ENCODE assay signal across 19 mouse cellular contexts in the genomic region with DNA sequence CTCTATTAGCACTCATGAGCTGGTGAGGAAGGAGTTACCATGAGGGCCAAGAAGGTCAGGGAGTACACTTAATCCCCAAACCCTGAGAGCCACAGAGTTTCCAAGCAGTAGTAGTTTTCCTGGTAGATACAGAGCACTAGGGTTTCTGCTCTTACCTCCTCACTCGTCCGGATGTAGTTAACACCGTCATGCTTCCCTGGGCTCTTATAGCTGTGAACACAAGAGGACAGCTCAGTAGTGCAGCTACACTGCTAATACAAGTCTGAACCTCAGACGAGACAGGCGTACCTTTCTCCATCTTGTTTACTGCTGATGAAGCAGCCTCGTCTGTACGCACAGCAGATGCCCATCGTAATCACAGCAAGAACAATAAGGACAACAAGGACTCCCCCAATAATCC. TPM values are rescaled to one million over a fixed set of nuclear protein-coding genes. Genes with fewer than 3 reads are reported as not detected.
DNase-seq lines count a peak whose midpoint lies in the region; ATAC-seq and TF ChIP-seq lines count a peak whose summit lies in the region.
"Had no signal": no experiment of that assay in that cellular context is flagged by ENCODE, and none has a peak within 500 bp of the region (broad histone marks: within the 10 kb centered on the region; RNA-seq: fewer than 3 reads in every experiment).

No protein-coding gene starts in this region.

- TF ChIP-seq POLR2A in kidney, adult 2 months (IDR thresholded peaks at IDR 0.05; ENCODE audit: low read depth, low read length): no peak
- no peak for TF ChIP-seq POLR2A in bone marrow macrophage, adult 2 months (IDR thresholded peaks at IDR 0.05; ENCODE audit: borderline replicate concordance, low read depth, low read length)

- no peaks in the 10 kb centered on the region for H3K4me1 ChIP-seq in forebrain, embryonic 13.5 days
- no peaks in the 10 kb centered on the region for H3K4me1 ChIP-seq in forebrain, postnatal 0 days (ENCODE audit: insufficient read depth)
- no peaks in the 10 kb centered on the region for H3K4me1 ChIP-seq in kidney, adult 2 months (ENCODE audit: control insufficient read depth, insufficient read depth, low read length)
- H3K4me1 ChIP-seq in kidney, postnatal 0 days (replicated peaks; ENCODE audit: insufficient read depth, low read length): peaks cover 4% of the 10 kb centered on the region; the same call in 1 of the 2 replicates
- peaks cover 35% of the 10 kb centered on the region for H3K4me1 ChIP-seq in bone marrow macrophage, adult 2 months (ENCODE audit: control insufficient read depth, insufficient read depth, low read length)
- H3K4me1 ChIP-seq: embryonic facial prominence, embryonic 15.5 days; hindbrain, embryonic 13.5 days had no signal

- H3K36me3 ChIP-seq in forebrain, embryonic 13.5 days (ENCODE audit: poor library complexity, severe bottlenecking): peaks cover 94% of the 10 kb centered on the region
- H3K36me3 ChIP-seq in forebrain, postnatal 0 days (ENCODE audit: insufficient read depth): peaks cover 68% of the 10 kb centered on the region
- H3K36me3 ChIP-seq in kidney, adult 2 months (ENCODE audit: control insufficient read depth, insufficient read depth, low read length): 0 out of 2 replicates have a peak, but pooled peaks cover 3% of the 10 kb centered on the region
- peaks cover 44% of the 10 kb centered on the region for H3K36me3 ChIP-seq in kidney, postnatal 0 days (ENCODE audit: insufficient read depth, low read length)

- no peak overlapping the region for H3K4me2 ChIP-seq in forebrain, embryonic 13.5 days
- no peak overlapping the region for H3K4me2 ChIP-seq in forebrain, postnatal 0 days (ENCODE audit: low read depth)
- no peak overlapping the region for H3K4me2 ChIP-seq in kidney, postnatal 0 days (ENCODE audit: low read length)
- H3K4me2 ChIP-seq: embryonic facial prominence, embryonic 15.5 days; heart, embryonic 12.5 days; hindbrain, embryonic 13.5 days had no signal

- no peak for ATAC-seq in forebrain, embryonic 13.5 days
- ATAC-seq in forebrain, postnatal 0 days: no peak
- 0 out of 2 replicates have a peak, but pooled peaks have one; percentile 23 for ATAC-seq in kidney, postnatal 0 days (replicated peaks; ENCODE audit: low FRiP score, low read depth)
- ATAC-seq: hindbrain, postnatal 0 days had no signal

- H3K27me3 ChIP-seq in forebrain, embryonic 13.5 days: no peaks in the 10 kb centered on the region
- H3K27me3 ChIP-seq in forebrain, postnatal 0 days (ENCODE audit: insufficient read depth, low read length): no peaks in the 10 kb centered on the region
- no peaks in the 10 kb centered on the region for H3K27me3 ChIP-seq in kidney, adult 2 months (replicated peaks; ENCODE audit: control insufficient read depth, insufficient read depth, low read length)
- no peaks in the 10 kb centered on the region for H3K27me3 ChIP-seq in kidney, postnatal 0 days (ENCODE audit: insufficient read depth, low read length)
- H3K27me3 ChIP-seq: embryonic facial prominence, embryonic 15.5 days; heart, embryonic 12.5 days; hindbrain, embryonic 13.5 days had no signal

- H3K9ac ChIP-seq in forebrain, embryonic 13.5 days: no peak overlapping the region
- H3K9ac ChIP-seq in forebrain, postnatal 0 days: no peak overlapping the region
- H3K9ac ChIP-seq in kidney, postnatal 0 days (ENCODE audit: low read depth, low read length): no peak overlapping the region
- H3K9ac ChIP-seq: embryonic facial prominence, embryonic 15.5 days; heart, embryonic 12.5 days; hindbrain, embryonic 13.5 days had no signal

- no peak overlapping the region for H3K4me3 ChIP-seq in forebrain, embryonic 13.5 days
- no peak overlapping the region for H3K4me3 ChIP-seq in forebrain, postnatal 0 days (ENCODE audit: low read depth, low read length)
- no peak overlapping the region for H3K4me3 ChIP-seq in kidney, adult 2 months (ENCODE audit: insufficient read depth, low read depth, low read length)
- H3K4me3 ChIP-seq in kidney, postnatal 0 days (replicated peaks; ENCODE audit: low read depth, low read length): no peak overlapping the region
- H3K4me3 ChIP-seq in bone marrow macrophage, adult 2 months (ENCODE audit: insufficient read depth, low read length): no peak overlapping the region
- H3K4me3 ChIP-seq: embryonic facial prominence, embryonic 15.5 days; erythroblast, embryonic 14.5 days; forebrain, embryonic 10.5 days; heart, embryonic 12.5 days; hindbrain, embryonic 13.5 days had no signal

- no peaks in the 10 kb centered on the region for H3K9me3 ChIP-seq in forebrain, embryonic 13.5 days (replicated peaks)
- no peaks in the 10 kb centered on the region for H3K9me3 ChIP-seq in forebrain, postnatal 0 days (ENCODE audit: low read length)
- H3K9me3 ChIP-seq in kidney, postnatal 0 days (replicated peaks; ENCODE audit: low read length): no peaks in the 10 kb centered on the region
- H3K9me3 ChIP-seq: embryonic facial prominence, embryonic 15.5 days; forebrain, embryonic 10.5 days; heart, embryonic 12.5 days; hindbrain, embryonic 13.5 days had no signal

- no peak for DNase-seq in forebrain, postnatal 0 days
- no peak for DNase-seq in kidney, adult 2 months
- DNase-seq in kidney, postnatal 4 days: no peak
- peak; percentile 29 for DNase-seq in kidney, postnatal 0 days (ENCODE audit: low spot score)
- no peak for DNase-seq in kidney, adult 18-20 months
- no peak for DNase-seq in c-Kit-positive CD71-positive TER-119-positive erythroid progenitor cells, embryonic 14.5 days (ENCODE audit: low spot score)
- DNase-seq: adrenal gland, postnatal 10 days; cerebellum, adult 8-10 months; cerebellum, postnatal 14 days; heart, postnatal 4 days had no signal

- 74% methylated on average over 8 of the region's 8 CpGs for WGBS in forebrain, embryonic 13.5 days
- WGBS in forebrain, postnatal 0 days: 79% methylated on average over 8 of the region's 8 CpGs
- 70% methylated on average over 8 of the region's 8 CpGs for WGBS in kidney, adult 2 months
- 68% methylated on average over 8 of the region's 8 CpGs for WGBS in kidney, postnatal 0 days

- 0 out of 2 replicates have a peak overlapping the region, but pooled peaks have one; percentile 4 for H3K27ac ChIP-seq in forebrain, embryonic 13.5 days
- H3K27ac ChIP-seq in forebrain, postnatal 0 days (ENCODE audit: low read depth, low read length): no peak overlapping the region
- peak overlapping the region; percentile 43; the same call in 1 of the 2 replicates for H3K27ac ChIP-seq in kidney, adult 2 months (ENCODE audit: insufficient read depth, low read depth, low read length)
- H3K27ac ChIP-seq in kidney, postnatal 0 days: no peak overlapping the region
- peak overlapping the region; percentile 66 for H3K27ac ChIP-seq in bone marrow macrophage, adult 2 months (ENCODE audit: insufficient read depth, low read depth, low read length)
- H3K27ac ChIP-seq: embryonic facial prominence, embryonic 15.5 days; hindbrain, embryonic 13.5 days; hindbrain, postnatal 0 days had no signal

- no peak for TF ChIP-seq CTCF in forebrain, postnatal 0 days (IDR thresholded peaks at IDR 0.05; ENCODE audit: low read depth)
- TF ChIP-seq CTCF in kidney, adult 2 months (conservative IDR thresholded peaks at IDR 0.05; ENCODE audit: insufficient read depth, insufficient read length, low read depth, low read length): no peak
- no peak for TF ChIP-seq CTCF in kidney, postnatal 0 days (IDR thresholded peaks at IDR 0.05; ENCODE audit: low read depth)
- no peak for TF ChIP-seq CTCF in bone marrow macrophage, adult 2 months (IDR thresholded peaks at IDR 0.05; ENCODE audit: low read depth, low read length)

RNA-seq across cellular contexts. Expression of gene Jam3, which starts 56.7 kb away (rescaled TPM):
- 113 and 123 TPM in 2 replicates for polyA plus RNA-seq in forebrain, embryonic 13.5 days (2015; fragmentation: Nextera tagmentation; extraction: Ambion mirVana)
- total RNA-seq in forebrain, postnatal 0 days (2014; rRNA removed): 37.1 and 44.0 TPM in 2 replicates
- polyA plus RNA-seq in forebrain, postnatal 0 days (2015; fragmentation: Nextera tagmentation; extraction: Ambion mirVana): 20.6 and 27.7 TPM in 2 replicates
- polyA plus RNA-seq in kidney, adult 2 months (2012; rRNA removed): 35.5 and 37.1 TPM in 2 replicates
- 56.8 TPM in 2 replicates for polyA plus RNA-seq in kidney, postnatal 0 days (2015; fragmentation: Nextera tagmentation; extraction: Ambion mirVana)
- not detected in 2 replicates for polyA plus RNA-seq in bone marrow macrophage, adult 2 months (2012; ENCODE audit: insufficient read depth, insufficient read length, missing spikeins)
- total RNA-seq: MEL had no signal

Comparison
In these comparisons a context has a peak if more than half of its experiments do, and no peak if none do; other contexts are left out.
1. H3K27ac ChIP-seq: peak in forebrain, embryonic 13.5 days (single experiment), kidney, adult 2 months (single experiment) and bone marrow macrophage, adult 2 months (single experiment); none in forebrain, postnatal 0 days (single experiment) and kidney, postnatal 0 days (single experiment).
2. RNA of gene Jam3, which starts 56.7 kb away (polyA plus RNA-seq): 113 to 123 TPM in forebrain, embryonic 13.5 days, 56.8 TPM in kidney, postnatal 0 days, 35.5 to 37.1 TPM in kidney, adult 2 months and 20.6 to 27.7 TPM in forebrain, postnatal 0 days; not detected in bone marrow macrophage, adult 2 months; every median in the first group is over 10 times any median in the second.